Mouse (Mus musculus) megakaryocyte, embryonic 14.5 days (primary cell): ENCODE measurements around the gene Atf6.

Experiments
- FLI1 ChIP-seq: IDR thresholded peaks from 2 replicates; pipeline ENCODE4 v1.6.1; 2012; ENCODE audit warnings: low read length, inconsistent platforms, mixed read lengths
- GATA1 ChIP-seq: IDR thresholded peaks from 3 replicates; pipeline ENCODE4 v1.6.1; 2012; ENCODE audit warnings: mixed read lengths, low read length, inconsistent platforms, borderline replicate concordance

- no peak for TF ChIP-seq GATA1
- no peak for TF ChIP-seq FLI1
Observed at GRCm38 (mm10) chr1:170696996-170697395, 170.6 kb downstream of the Atf6 start.
